Mouse (Mus musculus) limb, embryonic 13.5 days (tissue): ENCODE data around the gene Pcbp3. TPM values are rescaled to one million over a fixed set of nuclear protein-coding genes. Genes with fewer than 3 reads are reported as not detected.

ENCODE experiments used
- ATAC-seq: fragments of 200-750 bp; cut with Nextera tagmentation; 2 replicates; pipeline ENCODE4 v1.8.0; 2017; ENCODE audit warnings: low read depth, moderate number of reproducible peaks, moderate TSS enrichment; ENCODE audit not compliant: low FRiP score
- H3K27ac ChIP-seq: fragments of 300-500 bp; sonication (generic); 2 replicates; pipeline ENCODE4 v1.5.1; 2015; ENCODE audit warnings: inconsistent platforms, mild to moderate bottlenecking, moderate library complexity
- H3K27me3 ChIP-seq: fragments of 300-500 bp; sonication (generic); 2 replicates; pipeline ENCODE4 v1.6.1; 2015; ENCODE audit warnings: mild to moderate bottlenecking, inconsistent platforms
- H3K36me3 ChIP-seq: fragments of 300-500 bp; sonication (generic); 2 replicates; pipeline ENCODE4 v1.6.1; 2015; ENCODE audit warnings: inconsistent platforms, mild to moderate bottlenecking, moderate library complexity
- H3K4me1 ChIP-seq: fragments of 300-500 bp; sonication (generic); 2 replicates; pipeline ENCODE4 v1.6.1; 2015; ENCODE audit warnings: inconsistent platforms
- H3K4me2 ChIP-seq: fragments of 300-500 bp; sonication (generic); replicated peaks from 2 replicates; pipeline ENCODE4 v1.6.1; 2015; ENCODE audit warnings: inconsistent platforms, mild to moderate bottlenecking, moderate library complexity
- H3K4me3 ChIP-seq: fragments of 300-500 bp; sonication (generic); 2 replicates; pipeline ENCODE4 v1.5.1; 2015; ENCODE audit warnings: moderate library complexity, mild to moderate bottlenecking, inconsistent platforms
- H3K9ac ChIP-seq: fragments of 300-500 bp; sonication (generic); 2 replicates; pipeline ENCODE4 v1.6.1; 2015; ENCODE audit warnings: mild to moderate bottlenecking, inconsistent platforms
- H3K9me3 ChIP-seq: fragments of 300-500 bp; sonication (generic); 2 replicates; pipeline ENCODE4 v1.6.1; 2016; ENCODE audit warnings: inconsistent platforms
- WGBS: fragments of 180-500 bp; shearing (Covaris S2); methylation state at CpG from one replicate; pipeline ENCODE4 v1.1.7; 2015; 5-methylcytosine and 5-hydroxymethylcytosine counted together
- polyA plus RNA-seq: library from polyadenylated mRNA; unstranded; fragments of >200 nt; fragmentation: Nextera tagmentation; extraction: Ambion mirVana; gene quantifications from 2 replicates; pipeline ENCODE4 v1.2.1, GENCODE M21; 2015

The Pcbp3 gene
- polyA plus RNA-seq, 1 experiment from 2014 or later = 31.2 TPM

GRCm38 (mm10) chr10:76840566-76840965, 121.1 kb downstream of the Pcbp3 start:
- no peak for ATAC-seq

GRCm38 (mm10) chr10:76835497-76836357, 126.0 kb downstream of the Pcbp3 start:
- no peaks in the 10 kb centered on the region for H3K36me3 ChIP-seq
- H3K4me2 ChIP-seq = no peak overlapping the region
- peaks cover 8% of the 10 kb centered on the region for H3K4me1 ChIP-seq
- peak; percentile 59; the same call in 1 of the 2 replicates for ATAC-seq
- 54% methylated on average over 14 of the region's 14 CpGs for WGBS
- H3K9me3 ChIP-seq = no peaks in the 10 kb centered on the region
- no peaks in the 10 kb centered on the region for H3K27me3 ChIP-seq
- no peak overlapping the region for H3K27ac ChIP-seq
- H3K9ac ChIP-seq = peak overlapping the region; percentile 14; the same call in 1 of the 2 replicates
- H3K4me3 ChIP-seq = no peak overlapping the region

More at GRCm38 (mm10) chr10:76840566-76840965, 121.1 kb downstream of the Pcbp3 start:
- Histone ChIP-seq H3K4me3 (no peak overlapping the region), H3K4me1 (peaks cover 6% of the 10 kb centered on the region), H3K9me3 (no peaks in the 10 kb centered on the region), H3K27ac (no peak overlapping the region), H3K27me3 (no peaks in the 10 kb centered on the region), H3K9ac (no peak overlapping the region), H3K4me2 (no peak overlapping the region), H3K36me3 (no peaks in the 10 kb centered on the region)
- 79% methylated on average over 5 of the region's 5 CpGs for WGBS

DNA sequence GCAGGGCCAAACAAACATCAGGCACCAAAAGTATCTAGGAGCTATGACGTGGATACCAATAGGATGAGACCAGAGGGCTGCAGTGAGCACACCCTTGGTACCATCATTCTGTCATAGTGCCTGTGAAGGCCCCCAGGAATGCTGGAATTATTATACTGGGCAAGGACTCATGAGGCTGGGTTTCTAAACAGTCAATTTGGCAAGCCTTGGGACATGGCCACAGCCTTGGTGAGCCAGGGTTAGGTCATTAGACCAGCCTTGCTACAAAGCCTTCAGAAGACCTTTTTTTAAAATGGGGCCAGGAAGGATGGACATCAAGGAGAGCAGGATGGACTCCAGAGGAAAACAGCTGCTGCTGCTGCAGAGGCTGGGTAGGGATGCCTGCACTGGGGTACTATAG, 128.8 kb downstream of the Pcbp3 start:
- no peak overlapping the region for H3K9ac ChIP-seq
- WGBS = 81% methylated on average over 1 of the region's 1 CpGs
- no peak overlapping the region for H3K4me3 ChIP-seq
- 0 out of 2 replicates have a peak, but pooled peaks cover 7% of the 10 kb centered on the region for H3K9me3 ChIP-seq
- no peaks in the 10 kb centered on the region for H3K27me3 ChIP-seq
- H3K36me3 ChIP-seq = no peaks in the 10 kb centered on the region; the same call in 1 of the 2 replicates
- H3K27ac ChIP-seq = no peak overlapping the region
- no peak for ATAC-seq
- no peak overlapping the region for H3K4me2 ChIP-seq
- H3K4me1 ChIP-seq = peaks cover 8% of the 10 kb centered on the region

- no peaks in the 10 kb centered on the region for H3K27me3 ChIP-seq
- H3K4me1 ChIP-seq = peaks cover 8% of the 10 kb centered on the region
- H3K4me2 ChIP-seq = no peak overlapping the region
- H3K36me3 ChIP-seq = no peaks in the 10 kb centered on the region; the same call in 1 of the 2 replicates
- 80% methylated on average over 2 of the region's 2 CpGs for WGBS
- no peak overlapping the region for H3K27ac ChIP-seq
- ATAC-seq = no peak
- H3K4me3 ChIP-seq = no peak overlapping the region
- H3K9ac ChIP-seq = no peak overlapping the region
- H3K9me3 ChIP-seq = 0 out of 2 replicates have a peak, but pooled peaks cover 7% of the 10 kb centered on the region
These were observed 129.8 kb downstream of the Pcbp3 start for GRCm38 (mm10) chr10:76831915-76832314.

DNA sequence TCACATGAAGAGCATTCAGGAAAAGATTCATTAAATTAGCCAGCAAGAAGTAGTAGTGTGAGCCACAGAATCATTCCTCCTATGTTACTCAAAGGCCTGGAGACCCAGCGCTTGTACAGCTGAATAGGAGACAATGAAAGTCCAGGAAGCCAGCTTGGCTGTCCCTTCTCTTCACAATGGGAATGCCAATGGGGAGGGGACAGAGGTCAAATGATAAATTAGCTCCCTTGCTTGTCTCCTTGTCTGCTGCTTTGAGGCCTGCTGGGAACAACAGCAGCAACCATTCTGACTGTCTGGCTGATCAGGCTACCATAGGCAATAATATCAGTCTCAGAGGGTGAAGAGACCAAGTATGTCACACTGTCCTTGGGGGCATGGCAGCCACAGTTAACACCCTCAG, 130.5 kb downstream of the Pcbp3 start:
- ATAC-seq = no peak
- no peak overlapping the region for H3K9ac ChIP-seq
- H3K27me3 ChIP-seq = no peaks in the 10 kb centered on the region
- H3K4me1 ChIP-seq = peaks cover 7% of the 10 kb centered on the region
- 88% methylated on average over 1 of the region's 1 CpGs for WGBS
- H3K4me3 ChIP-seq = no peak overlapping the region
- H3K27ac ChIP-seq = no peak overlapping the region
- no peak overlapping the region for H3K4me2 ChIP-seq
- H3K9me3 ChIP-seq = 0 out of 2 replicates have a peak, but pooled peaks cover 7% of the 10 kb centered on the region
- H3K36me3 ChIP-seq = no peaks in the 10 kb centered on the region; the same call in 1 of the 2 replicates

GRCm38 (mm10) chr10:76828936-76829335, 132.8 kb downstream of the Pcbp3 start:
- 94% methylated on average over 4 of the region's 4 CpGs for WGBS
- no peak overlapping the region for H3K27ac ChIP-seq
- H3K4me2 ChIP-seq = no peak overlapping the region
- 0 out of 2 replicates have a peak, but pooled peaks cover 7% of the 10 kb centered on the region for H3K9me3 ChIP-seq
- no peak overlapping the region for H3K9ac ChIP-seq
- H3K4me3 ChIP-seq = no peak overlapping the region
- no peaks in the 10 kb centered on the region for H3K27me3 ChIP-seq
- no peaks in the 10 kb centered on the region for H3K4me1 ChIP-seq
- H3K36me3 ChIP-seq = no peaks in the 10 kb centered on the region; the same call in 1 of the 2 replicates
- ATAC-seq = no peak

GRCm38 (mm10) chr10:76822698-76823097, 139.0 kb downstream of the Pcbp3 start:
- Histone ChIP-seq H3K36me3 (no peaks in the 10 kb centered on the region), H3K4me2 (no peak overlapping the region), H3K4me3 (no peak overlapping the region), H3K9ac (no peak overlapping the region), H3K27ac (no peak overlapping the region), H3K27me3 (no peaks in the 10 kb centered on the region), H3K9me3 (no peaks in the 10 kb centered on the region), H3K4me1 (no peaks in the 10 kb centered on the region)
- no peak for ATAC-seq
- 89% methylated on average over 8 of the region's 8 CpGs for WGBS

- Histone ChIP-seq H3K9me3 (no peaks in the 10 kb centered on the region), H3K4me2 (no peak overlapping the region), H3K4me3 (no peak overlapping the region), H3K4me1 (peaks cover 5% of the 10 kb centered on the region; the same call in 1 of the 2 replicates), H3K27ac (no peak overlapping the region), H3K36me3 (no peaks in the 10 kb centered on the region), H3K9ac (no peak overlapping the region), H3K27me3 (no peaks in the 10 kb centered on the region)
- 69% methylated on average over 2 of the region's 2 CpGs for WGBS
- ATAC-seq = no peak
These were observed 142.4 kb downstream of the Pcbp3 start for GRCm38 (mm10) chr10:76819321-76819720.

- no peak overlapping the region for H3K4me3 ChIP-seq
- H3K4me2 ChIP-seq = no peak overlapping the region
- no peak for ATAC-seq
- no peak overlapping the region for H3K9ac ChIP-seq
- H3K36me3 ChIP-seq = no peaks in the 10 kb centered on the region
- no peaks in the 10 kb centered on the region for H3K9me3 ChIP-seq
- H3K27ac ChIP-seq = no peak overlapping the region
- 91% methylated on average over 2 of the region's 2 CpGs for WGBS
- peaks cover 5% of the 10 kb centered on the region; the same call in 1 of the 2 replicates for H3K4me1 ChIP-seq
- H3K27me3 ChIP-seq = no peaks in the 10 kb centered on the region
These were observed 143.3 kb downstream of the Pcbp3 start for GRCm38 (mm10) chr10:76818337-76818736.

- Histone ChIP-seq H3K4me1 (peaks cover 5% of the 10 kb centered on the region; the same call in 1 of the 2 replicates), H3K27ac (no peak overlapping the region), H3K9me3 (no peaks in the 10 kb centered on the region), H3K27me3 (no peaks in the 10 kb centered on the region), H3K4me2 (no peak overlapping the region), H3K9ac (no peak overlapping the region), H3K36me3 (no peaks in the 10 kb centered on the region), H3K4me3 (no peak overlapping the region)
- ATAC-seq = no peak
- 82% methylated on average over 1 of the region's 1 CpGs for WGBS
These were observed 144.8 kb downstream of the Pcbp3 start for GRCm38 (mm10) chr10:76816930-76817329.

GRCm38 (mm10) chr10:76816436-76816835, 145.3 kb downstream of the Pcbp3 start:
- H3K4me3 ChIP-seq = no peak overlapping the region
- H3K27ac ChIP-seq = no peak overlapping the region
- no peaks in the 10 kb centered on the region for H3K27me3 ChIP-seq
- no peak overlapping the region for H3K4me2 ChIP-seq
- peaks cover 5% of the 10 kb centered on the region; the same call in 1 of the 2 replicates for H3K4me1 ChIP-seq
- H3K36me3 ChIP-seq = no peaks in the 10 kb centered on the region
- no peak overlapping the region for H3K9ac ChIP-seq
- no peak for ATAC-seq
- H3K9me3 ChIP-seq = no peaks in the 10 kb centered on the region
- WGBS = 35% methylated on average over 7 of the region's 7 CpGs

DNA sequence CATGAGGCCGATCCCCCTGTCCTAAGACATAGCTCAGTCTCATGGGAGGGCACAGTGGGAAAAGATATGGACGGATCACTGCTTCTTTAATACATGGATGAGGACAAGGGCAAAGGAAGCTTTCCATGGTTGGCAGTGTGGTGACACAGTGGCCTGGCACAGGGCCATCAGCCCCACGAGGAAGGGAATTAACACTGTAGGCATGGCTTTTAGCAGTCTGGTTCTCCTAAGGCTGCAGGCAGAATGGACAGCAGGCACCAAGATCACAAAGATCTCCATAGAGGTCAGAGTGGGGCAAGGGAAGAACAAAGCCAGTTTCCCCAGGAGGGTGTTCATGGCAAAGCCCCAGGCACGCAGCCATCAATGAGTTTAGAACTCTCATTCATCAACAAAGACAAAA, 146.2 kb downstream of the Pcbp3 start:
- no peaks in the 10 kb centered on the region for H3K27me3 ChIP-seq
- no peak overlapping the region for H3K9ac ChIP-seq
- WGBS = 65% methylated on average over 4 of the region's 4 CpGs
- H3K27ac ChIP-seq = no peak overlapping the region
- H3K4me3 ChIP-seq = no peak overlapping the region
- H3K36me3 ChIP-seq = no peaks in the 10 kb centered on the region
- H3K9me3 ChIP-seq = no peaks in the 10 kb centered on the region
- ATAC-seq = no peak
- H3K4me2 ChIP-seq = no peak overlapping the region
- H3K4me1 ChIP-seq = peaks cover 5% of the 10 kb centered on the region; the same call in 1 of the 2 replicates
